Mouse (Mus musculus): ENCODE data around the gene Rest.

The Rest gene

DNA sequence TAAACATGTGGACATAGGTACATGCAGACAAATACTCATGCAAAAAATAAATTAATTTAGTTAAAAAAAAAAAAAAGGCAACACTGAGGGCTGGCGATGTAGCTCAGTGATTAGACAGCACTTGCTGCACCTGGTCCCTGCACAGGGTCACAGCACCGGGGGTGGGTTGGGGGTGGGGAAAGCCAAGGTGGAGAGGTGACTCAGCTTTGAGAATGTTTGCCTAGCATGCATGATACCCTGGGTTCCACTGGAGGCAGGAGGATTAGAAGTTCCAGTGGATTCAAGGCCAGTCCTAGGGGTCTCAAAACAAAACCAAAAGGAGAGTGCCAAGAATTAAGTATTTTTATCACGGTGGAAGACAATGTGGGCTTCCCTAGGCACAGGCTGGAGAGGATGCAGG lies 7.7 kb upstream of the Rest start:
- Histone ChIP-seq H3K27me3 (ENCODE audit: insufficient read depth, low read length) (no peaks in the 10 kb centered on the region), H3K4me3 (replicated peaks; ENCODE audit: low read length) (peak overlapping the region; percentile 37), H3K4me1 (replicated peaks; ENCODE audit: low read depth, low read length) (peaks cover 96% of the 10 kb centered on the region), H3K9me3 (ENCODE audit: low read length) (no peaks in the 10 kb centered on the region), H3K36me3 (ENCODE audit: insufficient read depth, low read length) (no peaks in the 10 kb centered on the region)
- TF ChIP-seq POU5F1 (IDR thresholded peaks at IDR 0.05; ENCODE audit: borderline replicate concordance, low read length) (no peak), CTCF (conservative IDR thresholded peaks at IDR 0.05; ENCODE audit: low read length) (no peak), NANOG (IDR thresholded peaks at IDR 0.05; ENCODE audit: borderline replicate concordance, low read length) (no peak)

DNA sequence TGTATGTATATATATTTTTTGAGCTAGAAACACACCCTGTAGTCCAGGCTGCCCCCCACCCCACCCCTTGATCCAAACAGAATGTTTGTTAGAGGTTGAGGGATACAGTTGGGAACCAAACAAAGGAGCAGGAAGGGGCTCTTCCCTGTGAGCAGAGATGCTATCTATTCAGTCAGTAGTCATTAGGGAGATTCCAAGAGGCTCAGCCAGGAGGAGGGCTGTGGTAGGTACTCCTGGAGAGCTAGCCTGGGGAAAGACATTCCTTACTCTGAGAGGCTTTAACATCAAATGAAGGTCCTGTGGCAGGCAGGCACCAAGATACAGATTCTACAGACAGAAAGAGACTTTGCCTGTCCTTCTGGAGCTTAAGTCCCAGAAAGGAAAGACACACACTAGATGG lies 6.0 kb upstream of the Rest start:
- TF ChIP-seq CTCF (conservative IDR thresholded peaks at IDR 0.05; ENCODE audit: low read length) (no peak), NANOG (IDR thresholded peaks at IDR 0.05; ENCODE audit: borderline replicate concordance, low read length) (no peak), POU5F1 (IDR thresholded peaks at IDR 0.05; ENCODE audit: borderline replicate concordance, low read length) (no peak)
- Histone ChIP-seq H3K27me3 (ENCODE audit: insufficient read depth, low read length) (no peaks in the 10 kb centered on the region), H3K4me3 (replicated peaks; ENCODE audit: low read length) (peak overlapping the region; percentile 21; the same call in 1 of the 2 replicates), H3K9me3 (ENCODE audit: low read length) (no peaks in the 10 kb centered on the region), H3K36me3 (ENCODE audit: insufficient read depth, low read length) (no peaks in the 10 kb centered on the region), H3K4me1 (replicated peaks; ENCODE audit: low read depth, low read length) (peaks cover 98% of the 10 kb centered on the region)

DNA sequence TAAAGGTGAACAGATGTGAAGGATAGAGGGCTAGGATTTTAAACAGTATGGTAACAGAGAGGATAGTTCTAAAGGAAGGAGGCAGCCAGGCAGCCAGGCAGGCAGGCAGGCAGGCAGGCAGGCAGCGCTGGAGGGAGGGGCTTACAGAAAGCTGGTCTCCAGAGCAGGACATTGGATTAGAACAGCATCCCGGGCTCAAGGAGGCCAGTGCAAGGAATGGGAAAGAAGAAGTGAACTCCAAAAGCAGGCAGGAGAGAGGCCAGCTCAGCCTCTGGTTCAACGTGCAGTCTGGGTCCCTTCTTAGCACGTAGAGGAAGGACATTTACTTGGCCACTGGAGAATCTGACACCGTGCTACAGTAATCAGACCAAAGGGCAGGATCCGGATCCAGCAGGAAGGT lies 5.2 kb upstream of the Rest start:
- TF ChIP-seq CTCF (conservative IDR thresholded peaks at IDR 0.05; ENCODE audit: low read length): no peak
- TF ChIP-seq NANOG (IDR thresholded peaks at IDR 0.05; ENCODE audit: borderline replicate concordance, low read length): no peak
- TF ChIP-seq POU5F1 (IDR thresholded peaks at IDR 0.05; ENCODE audit: borderline replicate concordance, low read length): no peak
- Histone ChIP-seq H3K36me3 (ENCODE audit: insufficient read depth, low read length) (no peaks in the 10 kb centered on the region), H3K4me3 (replicated peaks; ENCODE audit: low read length) (peak overlapping the region; percentile 77), H3K4me1 (replicated peaks; ENCODE audit: low read depth, low read length) (peaks cover 96% of the 10 kb centered on the region), H3K27me3 (ENCODE audit: insufficient read depth, low read length) (no peaks in the 10 kb centered on the region), H3K9me3 (ENCODE audit: low read length) (no peaks in the 10 kb centered on the region)

DNA sequence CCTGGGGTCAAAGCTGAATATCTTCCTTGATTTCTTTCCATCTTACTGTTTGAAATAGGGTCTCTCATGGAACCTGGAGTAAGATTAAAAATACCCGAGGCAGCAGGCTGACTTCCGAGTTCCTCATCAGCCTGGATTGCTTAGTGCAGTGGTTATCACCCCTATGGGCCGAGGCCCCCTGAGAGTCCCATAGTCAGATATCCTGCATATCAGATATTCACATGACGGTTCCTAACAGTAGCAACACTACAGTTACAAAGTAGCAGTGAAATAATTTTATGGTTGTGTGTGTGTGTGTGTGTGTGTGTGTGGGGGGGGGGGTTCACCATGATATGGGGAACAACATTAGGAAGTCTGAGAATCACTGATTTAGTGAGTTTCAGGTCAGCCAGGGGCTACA lies 4.2 kb upstream of the Rest start:
- TF ChIP-seq POU5F1 (IDR thresholded peaks at IDR 0.05; ENCODE audit: borderline replicate concordance, low read length): no peak
- Histone ChIP-seq H3K36me3 (ENCODE audit: insufficient read depth, low read length) (no peaks in the 10 kb centered on the region), H3K4me3 (replicated peaks; ENCODE audit: low read length) (peak overlapping the region; percentile 77), H3K27me3 (ENCODE audit: insufficient read depth, low read length) (no peaks in the 10 kb centered on the region), H3K4me1 (replicated peaks; ENCODE audit: low read depth, low read length) (peaks cover 86% of the 10 kb centered on the region), H3K9me3 (ENCODE audit: low read length) (no peaks in the 10 kb centered on the region)

DNA sequence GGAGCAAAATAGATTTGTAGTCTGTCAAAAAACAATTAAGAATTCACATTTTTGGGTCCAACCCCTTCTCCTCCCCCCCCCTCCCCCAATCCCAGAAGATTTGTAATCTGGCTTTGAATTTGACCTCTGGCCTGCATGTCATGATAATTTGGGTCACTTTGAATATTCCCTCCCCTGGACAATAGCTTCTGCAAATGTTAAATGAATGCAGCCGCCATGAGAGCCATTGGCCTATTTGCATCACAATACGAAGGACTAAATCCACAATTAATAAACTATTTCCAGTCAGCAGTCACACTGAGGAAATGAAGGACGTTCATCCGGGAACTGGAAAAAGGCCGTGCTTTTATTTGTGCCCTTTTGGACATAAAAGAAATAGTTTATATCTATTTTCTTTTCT lies 3.2 kb upstream of the Rest start:
- 0 out of 2 replicates have a peak overlapping the region, but pooled peaks have one; percentile 77 for H3K4me3 ChIP-seq (replicated peaks; ENCODE audit: low read length)
- H3K27me3 ChIP-seq (ENCODE audit: insufficient read depth, low read length): no peaks in the 10 kb centered on the region
- TF ChIP-seq POU5F1 (IDR thresholded peaks at IDR 0.05; ENCODE audit: borderline replicate concordance, low read length): peak; percentile 96
- TF ChIP-seq NANOG (IDR thresholded peaks at IDR 0.05; ENCODE audit: borderline replicate concordance, low read length): peak; percentile 60; the same call in 1 of the 2 replicates
- TF ChIP-seq CTCF (conservative IDR thresholded peaks at IDR 0.05; ENCODE audit: low read length): no peak

DNA sequence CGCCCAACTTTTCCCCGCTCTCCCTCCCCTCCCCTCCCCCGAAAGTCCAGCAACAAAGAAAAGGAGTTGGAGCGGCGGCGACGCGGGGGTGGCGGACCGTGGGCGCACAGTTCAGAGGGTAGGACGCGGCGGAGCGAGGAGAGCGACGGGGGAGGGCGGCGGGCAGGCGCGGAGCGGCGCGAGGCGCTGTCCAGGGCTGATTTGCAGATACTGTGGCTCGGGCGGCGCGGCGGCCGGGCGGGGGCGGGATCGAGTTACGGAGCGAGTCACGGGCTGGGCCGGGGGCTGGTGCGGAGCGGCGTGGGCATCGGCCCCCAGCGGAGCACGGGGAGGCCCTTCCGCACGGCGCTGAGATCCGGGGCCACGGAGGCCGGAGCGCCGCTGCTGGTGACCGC lies 377 bp downstream of the Rest start:
- Histone ChIP-seq H3K9me3 (ENCODE audit: low read length) (no peaks in the 10 kb centered on the region), H3K4me3 (replicated peaks; ENCODE audit: low read length) (peak overlapping the region; percentile 93), H3K36me3 (ENCODE audit: insufficient read depth, low read length) (peaks cover 28% of the 10 kb centered on the region), H3K4me1 (replicated peaks; ENCODE audit: low read depth, low read length) (peaks cover 74% of the 10 kb centered on the region), H3K27me3 (ENCODE audit: insufficient read depth, low read length) (peaks cover 3% of the 10 kb centered on the region)
- TF ChIP-seq POU5F1 (IDR thresholded peaks at IDR 0.05; ENCODE audit: borderline replicate concordance, low read length) (no peak), NANOG (IDR thresholded peaks at IDR 0.05; ENCODE audit: borderline replicate concordance, low read length) (no peak), CTCF (conservative IDR thresholded peaks at IDR 0.05; ENCODE audit: low read length) (no peak)

More for the DNA sequence above, 3.2 kb upstream of the Rest start:
- H3K9me3 ChIP-seq (ENCODE audit: low read length): no peaks in the 10 kb centered on the region
- H3K36me3 ChIP-seq (ENCODE audit: insufficient read depth, low read length): no peaks in the 10 kb centered on the region
- H3K4me1 ChIP-seq (replicated peaks; ENCODE audit: low read depth, low read length): peaks cover 77% of the 10 kb centered on the region

DNA sequence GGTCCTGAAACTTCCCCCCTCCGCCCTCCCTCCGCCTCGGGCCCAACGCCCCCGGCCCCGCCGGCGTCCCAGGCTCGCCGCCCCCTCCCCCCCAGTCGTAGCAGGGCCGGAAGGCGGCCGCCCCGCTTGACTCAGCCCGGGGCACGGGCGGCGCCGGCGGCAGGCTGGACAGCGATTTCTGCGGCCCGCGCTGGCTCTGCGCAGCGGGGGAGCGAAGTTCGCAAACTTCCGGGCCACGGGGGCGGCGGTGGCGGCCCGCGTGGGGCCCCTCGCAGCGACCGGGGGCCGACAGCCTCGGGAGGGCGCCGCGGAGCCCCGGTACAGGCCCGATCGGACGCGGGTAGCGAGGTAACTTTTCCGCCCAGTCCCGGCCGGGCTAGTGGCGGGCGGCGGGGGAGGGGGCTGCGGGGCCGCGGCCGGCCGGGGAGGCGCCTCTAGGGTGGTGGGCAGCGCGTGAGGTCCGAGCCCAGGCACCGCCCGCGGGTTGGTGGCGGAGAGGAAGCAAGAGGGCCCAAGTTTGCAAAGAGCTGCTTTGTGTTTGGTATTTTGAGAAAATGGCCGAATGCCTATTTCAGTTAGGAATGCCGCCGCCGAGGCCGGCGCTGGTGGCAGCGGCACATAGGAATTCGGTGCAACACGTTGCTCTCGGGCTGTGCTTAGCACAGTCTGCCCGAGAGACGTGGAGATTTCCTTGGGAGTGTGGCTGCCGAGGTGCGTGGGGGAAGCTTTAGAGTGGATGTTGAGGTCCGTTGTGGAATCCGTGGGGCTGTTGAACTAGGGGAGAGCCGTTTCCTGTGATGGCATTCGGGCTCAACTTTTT lies 985 bp downstream of the Rest start:
- peaks cover 34% of the 10 kb centered on the region for H3K36me3 ChIP-seq (ENCODE audit: insufficient read depth, low read length)

DNA sequence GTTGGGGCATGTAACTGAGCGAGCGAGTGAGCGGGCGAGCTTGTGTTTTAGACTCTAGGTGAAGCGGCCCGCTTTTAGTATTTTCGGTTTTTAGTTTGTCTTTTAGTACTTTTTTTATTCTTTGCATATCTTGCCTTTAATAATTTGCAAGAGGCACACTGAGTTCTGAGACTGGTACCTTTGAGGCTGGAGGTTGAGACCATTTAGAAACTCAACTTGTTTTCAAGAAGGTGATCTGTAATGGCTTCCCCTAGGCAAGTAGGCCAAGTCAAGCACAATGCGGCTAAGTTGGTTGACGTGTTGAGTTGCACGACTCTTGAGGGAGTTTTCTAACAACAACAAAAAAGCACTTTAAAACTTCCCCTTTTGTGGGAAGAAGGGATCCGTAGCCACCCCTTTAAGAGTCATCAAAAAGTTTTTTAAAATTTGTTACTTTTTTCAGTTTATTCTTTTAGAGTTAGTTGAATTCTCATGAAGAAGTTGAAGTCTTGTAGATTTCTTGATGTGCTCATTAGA lies 1.7 kb downstream of the Rest start:
- no peaks in the 10 kb centered on the region for H3K9me3 ChIP-seq (ENCODE audit: low read length)
- no peak for TF ChIP-seq POU5F1 (IDR thresholded peaks at IDR 0.05; ENCODE audit: borderline replicate concordance, low read length)
- TF ChIP-seq CTCF (conservative IDR thresholded peaks at IDR 0.05; ENCODE audit: low read length): no peak
- no peak for TF ChIP-seq NANOG (IDR thresholded peaks at IDR 0.05; ENCODE audit: borderline replicate concordance, low read length)
- peaks cover 40% of the 10 kb centered on the region for H3K36me3 ChIP-seq (ENCODE audit: insufficient read depth, low read length)
- H3K4me1 ChIP-seq (replicated peaks; ENCODE audit: low read depth, low read length): peaks cover 74% of the 10 kb centered on the region
- H3K4me3 ChIP-seq (replicated peaks; ENCODE audit: low read length): peak overlapping the region; percentile 93
- peaks cover 3% of the 10 kb centered on the region for H3K27me3 ChIP-seq (ENCODE audit: insufficient read depth, low read length)

More for the DNA sequence above, 985 bp downstream of the Rest start:
- Histone ChIP-seq H3K27me3 (ENCODE audit: insufficient read depth, low read length) (peaks cover 3% of the 10 kb centered on the region), H3K9me3 (ENCODE audit: low read length) (no peaks in the 10 kb centered on the region), H3K4me3 (replicated peaks; ENCODE audit: low read length) (peak overlapping the region; percentile 93), H3K4me1 (replicated peaks; ENCODE audit: low read depth, low read length) (peaks cover 74% of the 10 kb centered on the region)
- TF ChIP-seq CTCF (conservative IDR thresholded peaks at IDR 0.05; ENCODE audit: low read length) (no peak), POU5F1 (IDR thresholded peaks at IDR 0.05; ENCODE audit: borderline replicate concordance, low read length) (no peak), NANOG (IDR thresholded peaks at IDR 0.05; ENCODE audit: borderline replicate concordance, low read length) (no peak)
